Mouse (Mus musculus) stomach, embryonic 15.5 days (tissue): Measurements from ENCODE around the gene Mdfi. TPM values are rescaled to one million over a fixed set of nuclear protein-coding genes. Genes with fewer than 3 reads are reported as not detected.

Experiments
- ATAC-seq: fragments of 200-750 bp; cut with Nextera tagmentation; 2 replicates; pipeline ENCODE4 v1.8.0; 2017; ENCODE audit warnings: low read depth, moderate number of reproducible peaks, moderate TSS enrichment; ENCODE audit not compliant: insufficient read depth, low FRiP score
- H3K27ac ChIP-seq: fragments of 300-500 bp; sonication (generic); 2 replicates; pipeline ENCODE4 v1.5.1; 2015; ENCODE audit warnings: mild to moderate bottlenecking, inconsistent platforms
- H3K27me3 ChIP-seq: fragments of 300-500 bp; sonication (generic); replicated peaks from 2 replicates; pipeline ENCODE4 v1.6.1; 2015; ENCODE audit warnings: inconsistent platforms
- H3K36me3 ChIP-seq: fragments of 300-500 bp; sonication (generic); 2 replicates; pipeline ENCODE4 v1.6.1; 2015; ENCODE audit warnings: inconsistent platforms
- H3K4me1 ChIP-seq: fragments of 300-500 bp; sonication (generic); 2 replicates; pipeline ENCODE4 v1.6.1; 2015; ENCODE audit warnings: inconsistent platforms
- H3K4me2 ChIP-seq: fragments of 300-500 bp; sonication (generic); 2 replicates; pipeline ENCODE4 v1.6.1; 2015; ENCODE audit warnings: mild to moderate bottlenecking, inconsistent platforms
- H3K4me3 ChIP-seq: fragments of 300-500 bp; sonication (generic); replicated peaks from 2 replicates; pipeline ENCODE4 v1.5.1; 2015; ENCODE audit warnings: inconsistent platforms
- H3K9ac ChIP-seq: fragments of 300-500 bp; sonication (generic); 2 replicates; pipeline ENCODE4 v1.6.1; 2015; ENCODE audit warnings: inconsistent platforms
- H3K9me3 ChIP-seq: fragments of 300-500 bp; sonication (generic); 2 replicates; pipeline ENCODE4 v1.6.1; 2016; ENCODE audit warnings: inconsistent platforms
- WGBS: fragments of 180-500 bp; shearing (Covaris S2); methylation state at CpG from one replicate; pipeline ENCODE4 v1.1.7; 2015; 5-methylcytosine and 5-hydroxymethylcytosine counted together
- polyA plus RNA-seq: library from polyadenylated mRNA; unstranded; fragments of >200 nt; fragmentation: Nextera tagmentation; extraction: Ambion mirVana; gene quantifications from 2 replicates; pipeline ENCODE4 v1.2.1, GENCODE M21; 2015

Mdfi gene
- polyA plus RNA-seq, 1 experiment from 2014 or later = 11.2 TPM

DNA sequence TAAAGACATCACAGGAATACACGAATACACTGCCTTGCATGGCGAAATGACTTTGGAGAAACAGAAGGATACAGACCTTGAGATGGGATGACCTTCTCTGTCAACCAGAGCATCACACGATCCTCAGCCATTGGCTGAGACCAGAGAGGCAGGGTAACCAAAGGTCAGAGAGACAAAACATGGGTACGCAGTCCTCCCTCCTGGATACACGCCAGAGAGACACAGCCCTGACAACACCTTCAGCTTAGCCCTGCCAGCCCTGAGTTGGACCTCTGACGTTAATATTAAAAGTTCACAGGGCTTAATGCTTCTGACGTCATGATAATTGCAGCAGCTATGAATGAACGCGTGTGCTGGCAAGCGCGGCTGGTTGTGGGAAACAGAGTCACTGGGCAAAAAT lies 11.1 kb upstream of the Mdfi start:
- 74% methylated on average over 11 of the region's 11 CpGs for WGBS
- no peak overlapping the region for H3K9ac ChIP-seq
- H3K36me3 ChIP-seq = no peaks in the 10 kb centered on the region
- no peaks in the 10 kb centered on the region for H3K9me3 ChIP-seq
- H3K4me1 ChIP-seq = peaks cover 11% of the 10 kb centered on the region
- no peaks in the 10 kb centered on the region for H3K27me3 ChIP-seq
- no peak for ATAC-seq
- no peak overlapping the region for H3K4me2 ChIP-seq
- no peak overlapping the region for H3K27ac ChIP-seq
- H3K4me3 ChIP-seq = no peak overlapping the region

DNA sequence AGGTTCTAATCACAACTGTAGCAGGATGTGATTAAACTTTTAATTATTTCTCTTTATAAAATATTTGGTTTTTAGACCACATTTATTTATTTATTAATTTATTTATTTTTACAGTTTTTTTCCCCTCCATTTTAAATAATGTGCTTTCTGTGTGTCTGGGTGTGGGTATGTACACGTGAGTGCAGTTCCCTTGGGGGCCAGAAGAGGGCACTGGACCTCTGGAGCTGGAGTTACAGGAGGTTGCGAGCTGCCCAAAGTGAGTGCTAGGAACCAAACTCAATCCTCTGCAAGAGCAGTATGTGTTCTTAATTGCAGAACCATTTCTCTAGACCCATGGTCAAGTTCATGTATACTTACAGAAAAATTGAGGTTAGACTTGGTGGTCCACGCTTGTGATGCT lies 9.0 kb upstream of the Mdfi start:
- H3K4me2 ChIP-seq = no peak overlapping the region
- H3K4me3 ChIP-seq = no peak overlapping the region
- H3K4me1 ChIP-seq = peaks cover 11% of the 10 kb centered on the region
- H3K9ac ChIP-seq = no peak overlapping the region
- H3K36me3 ChIP-seq = no peaks in the 10 kb centered on the region
- H3K27ac ChIP-seq = no peak overlapping the region
- WGBS = 89% methylated on average over 3 of the region's 3 CpGs
- ATAC-seq = no peak
- H3K9me3 ChIP-seq = no peaks in the 10 kb centered on the region
- H3K27me3 ChIP-seq = no peaks in the 10 kb centered on the region

GRCm38 (mm10) chr17:47841931-47842623 lies 7.6 kb upstream of the Mdfi start:
- Histone ChIP-seq H3K4me1 (peaks cover 11% of the 10 kb centered on the region), H3K27ac (peak overlapping the region; percentile 52; the same call in 1 of the 2 replicates), H3K4me2 (no peak overlapping the region), H3K36me3 (no peaks in the 10 kb centered on the region), H3K9ac (no peak overlapping the region), H3K4me3 (no peak overlapping the region), H3K27me3 (no peaks in the 10 kb centered on the region), H3K9me3 (no peaks in the 10 kb centered on the region)
- 52% methylated on average over 19 of the region's 19 CpGs for WGBS
- peak; percentile 69; the same call in 1 of the 2 replicates for ATAC-seq

GRCm38 (mm10) chr17:47841521-47841920 lies 7.0 kb upstream of the Mdfi start:
- no peak overlapping the region for H3K9ac ChIP-seq
- H3K4me1 ChIP-seq = peaks cover 11% of the 10 kb centered on the region
- 90% methylated on average over 8 of the region's 8 CpGs for WGBS
- no peaks in the 10 kb centered on the region for H3K36me3 ChIP-seq
- H3K27ac ChIP-seq = no peak overlapping the region
- ATAC-seq = no peak
- H3K4me2 ChIP-seq = no peak overlapping the region
- H3K27me3 ChIP-seq = no peaks in the 10 kb centered on the region
- no peak overlapping the region for H3K4me3 ChIP-seq
- no peaks in the 10 kb centered on the region for H3K9me3 ChIP-seq

DNA sequence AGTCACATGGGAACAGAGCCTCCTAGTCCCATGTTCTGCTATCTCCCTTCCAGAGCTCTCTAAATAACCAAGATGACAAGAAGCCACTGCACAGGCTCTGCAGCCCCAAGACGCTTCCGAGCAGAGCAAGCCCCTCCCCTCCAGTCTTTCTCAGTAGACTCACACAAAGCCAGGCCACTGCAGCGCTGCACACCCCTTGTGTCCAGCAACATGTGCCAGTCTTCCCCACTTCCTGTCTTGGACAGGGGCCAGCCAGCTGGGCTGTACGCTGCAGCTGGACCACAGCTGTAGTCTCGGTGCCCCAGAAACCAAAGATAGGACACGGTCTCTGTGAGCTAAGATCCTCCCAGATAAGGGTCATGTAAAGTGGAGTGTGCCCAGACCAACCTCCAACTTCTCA lies 3.3 kb upstream of the Mdfi start:
- H3K4me3 ChIP-seq = no peak overlapping the region
- H3K27me3 ChIP-seq = no peaks in the 10 kb centered on the region
- H3K4me2 ChIP-seq = no peak overlapping the region
- ATAC-seq = no peak
- H3K9me3 ChIP-seq = no peaks in the 10 kb centered on the region
- 16% methylated on average over 6 of the region's 6 CpGs for WGBS
- H3K36me3 ChIP-seq = no peaks in the 10 kb centered on the region
- H3K27ac ChIP-seq = no peak overlapping the region
- no peak overlapping the region for H3K9ac ChIP-seq
- H3K4me1 ChIP-seq = peaks cover 21% of the 10 kb centered on the region

GRCm38 (mm10) chr17:47833628-47834481 lies 636 bp downstream of the Mdfi start:
- Histone ChIP-seq H3K27ac (peak overlapping the region; percentile 87), H3K4me3 (peak overlapping the region; percentile 80), H3K9ac (peak overlapping the region; percentile 78), H3K4me1 (peaks cover 40% of the 10 kb centered on the region), H3K4me2 (peak overlapping the region; percentile 90), H3K9me3 (no peaks in the 10 kb centered on the region), H3K36me3 (no peaks in the 10 kb centered on the region), H3K27me3 (no peaks in the 10 kb centered on the region)
- whole genome bisulfite sequencing = 3% methylated on average over 44 of the region's 45 CpGs
- no peak for ATAC-seq

DNA sequence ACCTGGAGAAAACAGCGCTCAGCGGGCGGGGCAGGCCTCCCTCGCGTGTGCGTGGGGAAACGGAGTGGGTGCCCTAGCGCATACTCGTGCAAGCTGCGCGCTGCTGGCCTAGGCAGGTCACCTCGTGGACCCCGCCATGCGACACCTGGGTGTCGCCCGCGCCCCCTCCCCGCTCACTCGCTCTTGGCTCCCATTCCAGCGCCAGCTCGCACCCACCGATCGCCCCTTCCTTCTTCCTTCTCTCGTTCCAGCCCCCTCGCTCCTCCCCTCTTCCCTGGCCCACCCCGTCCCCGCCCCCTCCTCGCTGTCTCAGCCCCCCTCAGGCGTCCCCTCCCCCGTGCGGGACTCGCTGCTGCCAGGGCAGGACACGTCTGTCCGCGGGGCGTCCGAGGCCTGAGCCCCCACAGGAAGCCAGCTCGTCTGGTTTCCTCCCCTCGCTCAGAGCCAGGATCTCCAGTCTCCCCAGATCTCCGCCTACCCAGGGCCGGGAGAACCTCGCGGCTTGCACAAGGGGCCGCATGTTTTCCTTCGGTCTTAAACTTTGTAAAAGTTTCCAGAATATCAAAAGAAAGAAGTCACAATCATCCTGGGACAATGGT lies 1.4 kb downstream of the Mdfi start:
- Histone ChIP-seq H3K9me3 (no peaks in the 10 kb centered on the region), H3K27me3 (no peaks in the 10 kb centered on the region), H3K36me3 (no peaks in the 10 kb centered on the region), H3K27ac (peak overlapping the region; percentile 87), H3K4me2 (peak overlapping the region; percentile 90), H3K4me1 (peaks cover 40% of the 10 kb centered on the region), H3K9ac (peak overlapping the region; percentile 78), H3K4me3 (peak overlapping the region; percentile 80)
- peak; percentile 66 for ATAC-seq
- 1% methylated on average over 35 of the region's 45 CpGs for WGBS

GRCm38 (mm10) chr17:47832501-47833028 lies 1.9 kb downstream of the Mdfi start:
- Histone ChIP-seq H3K9me3 (no peaks in the 10 kb centered on the region), H3K4me1 (peaks cover 40% of the 10 kb centered on the region), H3K27ac (peak overlapping the region; percentile 87), H3K4me3 (peak overlapping the region; percentile 80), H3K4me2 (peak overlapping the region; percentile 90), H3K9ac (peak overlapping the region; percentile 78), H3K27me3 (no peaks in the 10 kb centered on the region), H3K36me3 (no peaks in the 10 kb centered on the region)
- peak; percentile 40 for ATAC-seq
- 0% methylated on average over 13 of the region's 17 CpGs for WGBS

DNA sequence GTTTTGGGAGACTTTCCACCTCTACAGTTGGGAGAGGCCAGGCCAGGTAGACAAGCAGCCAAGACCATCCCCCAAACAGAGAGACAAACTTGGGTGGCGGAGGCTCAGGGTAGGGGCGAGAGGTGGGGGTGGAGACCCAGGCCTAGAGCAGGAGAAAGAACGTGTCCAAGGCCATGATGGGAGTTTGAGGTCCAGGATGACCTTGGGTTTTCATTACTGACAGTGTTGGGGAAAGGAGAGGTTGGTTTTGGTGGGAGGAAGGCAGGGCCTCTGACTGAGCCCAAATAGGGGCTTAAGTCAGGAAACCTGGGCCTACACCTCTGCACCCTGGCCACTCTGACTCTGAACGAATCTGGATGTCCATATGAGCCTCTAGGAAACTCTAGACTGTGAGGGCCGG lies 2.7 kb downstream of the Mdfi start:
- Histone ChIP-seq H3K27me3 (no peaks in the 10 kb centered on the region), H3K4me3 (peak overlapping the region; percentile 80), H3K9me3 (no peaks in the 10 kb centered on the region), H3K27ac (peak overlapping the region; percentile 87), H3K36me3 (peaks cover 6% of the 10 kb centered on the region; the same call in 1 of the 2 replicates), H3K4me2 (peak overlapping the region; percentile 90), H3K9ac (0 out of 2 replicates have a peak overlapping the region, but pooled peaks have one; percentile 6), H3K4me1 (peaks cover 40% of the 10 kb centered on the region)
- WGBS = 35% methylated on average over 5 of the region's 5 CpGs
- ATAC-seq = no peak

GRCm38 (mm10) chr17:47831161-47831560 lies 3.3 kb downstream of the Mdfi start:
- Histone ChIP-seq H3K4me1 (peaks cover 40% of the 10 kb centered on the region), H3K27me3 (no peaks in the 10 kb centered on the region), H3K9ac (no peak overlapping the region), H3K4me3 (peak overlapping the region; percentile 80), H3K4me2 (peak overlapping the region; percentile 90), H3K27ac (no peak overlapping the region), H3K36me3 (peaks cover 7% of the 10 kb centered on the region; the same call in 1 of the 2 replicates), H3K9me3 (no peaks in the 10 kb centered on the region)
- no peak for ATAC-seq
- 18% methylated on average over 9 of the region's 9 CpGs for WGBS

GRCm38 (mm10) chr17:47821339-47821738 lies 13.2 kb downstream of the Mdfi start:
- peak; percentile 50; the same call in 1 of the 2 replicates for ATAC-seq
- WGBS = 62% methylated on average over 8 of the region's 8 CpGs
- Histone ChIP-seq H3K9me3 (no peaks in the 10 kb centered on the region), H3K4me1 (peaks cover 12% of the 10 kb centered on the region), H3K27ac (peak overlapping the region; percentile 45; the same call in 1 of the 2 replicates), H3K27me3 (no peaks in the 10 kb centered on the region), H3K4me3 (no peak overlapping the region), H3K36me3 (peaks cover 25% of the 10 kb centered on the region), H3K4me2 (no peak overlapping the region), H3K9ac (no peak overlapping the region)
